Mouse (Mus musculus) CH12.LX (cell line): ENCODE results near the gene Styxl1.

Experiments
- CHD2 ChIP-seq: IDR thresholded peaks from 2 replicates; pipeline ENCODE4 v1.6.1; 2011; ENCODE audit warnings: low read length, improper control_type of control experiment
- CTCF ChIP-seq, 2 experiments: IDR thresholded peaks in 1 of 2; conservative IDR thresholded peaks in 1 of 2; 2 replicates each; pipeline ENCODE4 v1.5.1; 2011 to 2012; ENCODE audit warnings: low read depth in 2 of 2, low read length in 2 of 2, improper control_type of control experiment in 1 of 2, inconsistent platforms in 1 of 2, mild to moderate bottlenecking in 1 of 2, moderate library complexity in 1 of 2
- EP300 ChIP-seq: IDR thresholded peaks from 2 replicates; pipeline ENCODE4 v1.6.1; 2011; ENCODE audit warnings: low read length, improper control_type of control experiment
- HCFC1 ChIP-seq: IDR thresholded peaks from 2 replicates; pipeline ENCODE4 v1.6.1; 2012; ENCODE audit warnings: low read depth, mild to moderate bottlenecking, inconsistent platforms, low read length, improper control_type of control experiment
- MAZ ChIP-seq: IDR thresholded peaks from 2 replicates; pipeline ENCODE4 v1.6.1; 2012; ENCODE audit warnings: low read depth, mild to moderate bottlenecking, inconsistent platforms, low read length, improper control_type of control experiment, moderate library complexity
- MYC ChIP-seq: IDR thresholded peaks from 2 replicates; pipeline ENCODE4 v1.6.1; 2011; ENCODE audit warnings: low read depth, mild to moderate bottlenecking, improper control_type of control experiment, low read length
- POLR2AphosphoS2 ChIP-seq: IDR thresholded peaks from 2 replicates; pipeline ENCODE4 v1.6.1; 2011; ENCODE audit warnings: low read depth, low read length, improper control_type of control experiment
- RAD21 ChIP-seq: IDR thresholded peaks from 2 replicates; pipeline ENCODE4 v1.6.1; 2011; ENCODE audit warnings: low read depth, mild to moderate bottlenecking, low read length, improper control_type of control experiment, moderate library complexity
- RCOR1 ChIP-seq: conservative IDR thresholded peaks from 2 replicates; pipeline ENCODE4 v1.6.1; 2012; ENCODE audit warnings: low read depth, mild to moderate bottlenecking, inconsistent platforms, low read length, improper control_type of control experiment

DNA sequence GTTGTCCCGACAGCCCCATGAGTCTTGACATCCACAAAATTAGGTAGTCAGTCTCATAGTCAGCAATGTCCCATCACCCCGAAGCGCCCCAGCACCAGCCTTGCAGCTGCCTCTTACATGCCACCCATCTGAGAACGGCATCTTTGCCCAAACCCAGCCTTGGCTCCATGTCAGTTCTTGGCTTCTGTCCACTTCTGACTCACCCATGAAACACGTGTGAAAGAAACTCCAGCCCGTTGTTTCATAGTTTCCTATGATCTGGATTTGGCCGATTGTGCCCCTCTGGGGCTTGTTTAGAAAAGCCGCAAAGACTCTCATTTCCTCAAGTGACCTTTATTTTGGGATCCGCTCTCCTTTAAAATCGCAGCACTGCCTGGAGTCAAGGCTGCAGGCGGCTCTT is 56.1 kb downstream of the Styxl1 start:
- no peak for TF ChIP-seq RAD21
- TF ChIP-seq RCOR1, result peak; percentile 87
- TF ChIP-seq POLR2AphosphoS2, result no peak
- no peak for TF ChIP-seq CTCF (conservative IDR thresholded peaks at IDR 0.05 in 1 of 2, IDR thresholded peaks at IDR 0.05 in 1 of 2; ENCODE audit: low read depth in 2 of 2, low read length in 2 of 2)
- peak; percentile 94 for TF ChIP-seq MYC
- peak; percentile 63 for TF ChIP-seq CHD2
- 0 out of 2 replicates have a peak, but pooled peaks have one; percentile 44 for TF ChIP-seq MAZ
- no peak for TF ChIP-seq HCFC1
- TF ChIP-seq EP300, result peak; percentile 94
